Mouse (Mus musculus): ENCODE results near the gene 2410002F23Rik. TPM values are rescaled to one million over a fixed set of nuclear protein-coding genes. Genes with fewer than 3 reads are reported as not detected.
A peak's percentile ranks its signal among the peaks of the same experiment; 100 is the strongest.
"Not testable (repeated sequence)": the region's sequence is repeated elsewhere in the genome, so short reads cannot be mapped to it uniquely, and the experiment has no call there.

Gene 2410002F23Rik
- polyA plus RNA-seq (2014; fragmentation: Nextera tagmentation; extraction: Ambion mirVana), result 167 and 178 TPM in 2 replicates

DNA sequence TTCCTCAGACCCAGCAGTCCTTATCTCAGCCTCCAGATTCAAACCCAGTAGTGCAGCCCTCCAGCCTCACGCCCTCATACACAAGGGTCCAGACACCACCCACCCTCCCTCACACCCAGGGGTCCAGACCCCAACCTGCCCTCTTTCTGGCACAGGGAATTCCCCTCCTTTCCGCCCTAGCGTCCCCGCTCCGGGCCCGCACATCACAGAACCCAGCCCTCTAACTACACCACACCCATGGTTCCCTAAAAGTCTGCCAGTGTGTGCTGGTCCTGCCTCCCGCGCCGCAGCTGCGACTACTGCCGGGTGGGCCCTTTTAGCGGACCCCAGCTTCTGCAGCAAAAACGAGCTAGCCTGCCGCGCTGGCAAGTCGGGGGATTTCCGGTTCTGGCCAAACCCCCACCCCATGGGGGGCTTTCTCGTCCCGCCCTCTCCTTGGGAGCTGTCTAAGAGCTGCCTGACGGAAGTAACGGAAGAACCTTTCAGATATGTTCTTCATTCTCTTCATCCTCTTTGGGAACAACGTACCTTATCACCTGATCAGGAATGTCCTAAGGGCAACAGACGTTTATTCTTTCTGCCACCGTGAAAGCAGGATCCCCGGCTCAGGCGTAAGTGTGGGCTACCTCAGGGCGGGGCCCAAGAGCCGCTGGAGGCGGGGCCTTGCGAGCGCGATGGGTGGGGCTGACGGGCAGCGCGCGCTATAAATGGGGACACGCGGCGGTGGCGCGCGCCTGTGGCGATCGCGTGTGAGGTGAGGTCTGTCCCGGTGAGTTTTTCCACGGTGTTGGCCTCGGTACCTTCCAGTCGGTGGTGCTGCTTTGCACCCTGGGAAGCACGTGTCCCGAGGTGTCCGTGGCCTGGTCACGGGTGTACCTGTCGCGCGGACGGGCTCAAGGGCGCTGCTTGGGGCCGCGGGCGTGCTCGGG is at the start of gene 2410002F23Rik, which contains the start of gene 1700028J19Rik:
Gene 2410002F23Rik, plus strand, starts transcription at position 668 of the 929 bp plus-strand sequence.
Gene 1700028J19Rik, minus strand, starts transcription at position 641 of the 929 bp plus-strand sequence.
- under 1% methylated on average over 62 of the region's 62 CpGs for WGBS
- Histone ChIP-seq H3K4me1 (replicated peaks; ENCODE audit: control insufficient read depth, insufficient read depth, low read length) (peaks cover 4% of the 10 kb centered on the region; the same call in 1 of the 2 replicates), H3K4me2 (ENCODE audit: low read depth, low read length, severe bottlenecking) (peak within 1 kb of the TSS; percentile 68), H3K36me3 (ENCODE audit: control insufficient read depth, insufficient read depth, low read length) (peaks cover 3% of the 10 kb centered on the region; the same call in 1 of the 2 replicates), H3K4me3 (ENCODE audit: low read depth, low read length) (peak within 1 kb of the TSS; percentile 94), H3K9me3 (ENCODE audit: control insufficient read depth, low read length) (no peaks in the 10 kb centered on the region), H3K27me3 (ENCODE audit: control insufficient read depth, insufficient read depth, low read length) (no peaks in the 10 kb centered on the region), H3K9ac (ENCODE audit: low read length) (peak within 1 kb of the TSS; percentile 93), H3K27ac (ENCODE audit: low read depth, low read length) (peak within 1 kb of the TSS; percentile 80)
- peak; percentile 84 for ATAC-seq (replicated peaks; ENCODE audit: low FRiP score)
- peak; percentile 96 for DNase-seq (ENCODE audit: low spot score)

DNA sequence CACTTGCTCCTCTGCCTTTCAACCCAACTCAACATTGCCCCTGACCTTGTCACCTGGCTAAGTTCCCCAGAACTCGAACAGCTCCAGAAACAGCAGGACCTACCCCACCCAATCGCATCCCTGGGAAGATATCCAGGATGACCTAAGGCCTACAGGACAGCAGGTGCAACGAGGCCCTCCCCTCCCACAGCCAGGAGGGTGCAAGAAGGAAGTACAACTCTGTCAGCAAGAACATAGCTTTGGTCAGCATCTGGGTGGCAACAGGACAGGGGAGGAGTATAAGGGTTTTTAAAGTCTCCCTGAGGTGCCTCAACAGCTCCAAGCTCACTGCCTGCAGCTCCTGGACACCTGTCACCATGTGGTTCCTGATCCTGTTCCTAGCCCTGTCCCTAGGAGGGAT is 48.6 kb upstream of the 2410002F23Rik start, which contains the start of gene Klk1b3:
Gene Klk1b3, plus strand, starts transcription at position 301 of the 400 bp plus-strand sequence.
- WGBS, result 80% methylated on average over 3 of the region's 3 CpGs
- H3K36me3 ChIP-seq (ENCODE audit: control insufficient read depth, insufficient read depth, low read length), result no peaks in the 10 kb centered on the region
- no peak within 1 kb of the TSS for H3K4me3 ChIP-seq (ENCODE audit: low read depth, low read length)
- DNase-seq (ENCODE audit: low spot score) (no peak), ATAC-seq (replicated peaks; ENCODE audit: low FRiP score) (no peak)
- H3K4me2 ChIP-seq (ENCODE audit: low read depth, low read length, severe bottlenecking), result no peak within 1 kb of the TSS
- no peaks in the 10 kb centered on the region for H3K4me1 ChIP-seq (replicated peaks; ENCODE audit: control insufficient read depth, insufficient read depth, low read length)
- no peaks in the 10 kb centered on the region for H3K9me3 ChIP-seq (ENCODE audit: control insufficient read depth, low read length)
- H3K9ac ChIP-seq (ENCODE audit: low read length), result no peak within 1 kb of the TSS
- no peaks in the 10 kb centered on the region for H3K27me3 ChIP-seq (ENCODE audit: control insufficient read depth, insufficient read depth, low read length)
- no peak within 1 kb of the TSS for H3K27ac ChIP-seq (ENCODE audit: low read depth, low read length)

DNA sequence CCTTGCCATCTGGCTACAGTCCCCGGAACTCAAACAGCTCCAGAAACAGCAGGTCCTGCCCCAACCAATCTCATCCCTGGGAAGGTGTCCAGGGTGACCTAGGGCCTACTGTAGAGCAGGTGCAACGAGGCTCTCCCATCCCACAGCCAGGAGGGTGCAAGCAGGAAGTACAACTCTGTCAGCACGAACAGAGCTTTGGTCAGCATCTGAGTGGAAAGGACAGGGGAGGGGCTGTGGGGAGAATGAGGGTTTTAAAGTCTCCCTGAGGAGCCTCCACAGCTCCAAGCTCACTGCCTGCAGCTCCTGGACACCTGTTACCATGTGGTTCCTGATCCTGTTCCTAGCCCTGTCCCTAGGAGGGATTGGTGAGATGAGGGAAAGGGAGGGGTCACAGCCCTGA is 39.4 kb upstream of the 2410002F23Rik start, which contains the start of gene Klk1b4:
Gene Klk1b4, plus strand, starts transcription at position 301 of the 400 bp plus-strand sequence.
- not testable (repeated sequence) for ATAC-seq (replicated peaks; ENCODE audit: low FRiP score); H3K9me3 ChIP-seq (ENCODE audit: control insufficient read depth, low read length); H3K4me2 ChIP-seq (ENCODE audit: low read depth, low read length, severe bottlenecking); H3K36me3 ChIP-seq (ENCODE audit: control insufficient read depth, insufficient read depth, low read length); H3K9ac ChIP-seq (ENCODE audit: low read length); DNase-seq (ENCODE audit: low spot score); H3K4me3 ChIP-seq (ENCODE audit: low read depth, low read length); H3K27me3 ChIP-seq (ENCODE audit: control insufficient read depth, insufficient read depth, low read length); H3K27ac ChIP-seq (ENCODE audit: low read depth, low read length); H3K4me1 ChIP-seq (replicated peaks; ENCODE audit: control insufficient read depth, insufficient read depth, low read length)
- WGBS, result 58% methylated on average over 3 of the region's 3 CpGs

DNA sequence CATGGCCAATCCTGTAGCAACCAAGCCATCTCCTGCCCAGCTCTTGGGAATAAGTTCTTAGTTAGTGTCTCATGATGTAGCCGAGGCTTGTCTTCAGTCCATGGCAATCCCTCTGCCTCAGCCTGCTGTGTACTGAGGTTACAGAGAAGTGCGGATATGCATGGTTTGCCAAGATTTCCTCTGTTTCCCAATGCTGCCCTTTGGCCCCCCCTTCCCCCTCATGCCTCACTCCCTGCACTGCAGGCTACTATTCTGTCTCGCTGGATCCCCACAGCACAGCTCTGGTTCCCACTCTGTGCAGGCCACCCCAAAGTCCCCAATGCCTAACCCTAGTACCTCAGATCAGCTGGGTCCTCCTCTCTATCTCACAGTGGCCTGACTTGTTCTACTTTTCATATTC is 38.2 kb upstream of the 2410002F23Rik start:
- H3K4me2 ChIP-seq (ENCODE audit: low read depth, low read length, severe bottlenecking), result no peak overlapping the region
- no peak overlapping the region for H3K9ac ChIP-seq (ENCODE audit: low read length)
- no peaks in the 10 kb centered on the region for H3K36me3 ChIP-seq (ENCODE audit: control insufficient read depth, insufficient read depth, low read length)
- H3K27me3 ChIP-seq (ENCODE audit: control insufficient read depth, insufficient read depth, low read length), result no peaks in the 10 kb centered on the region
- H3K9me3 ChIP-seq (ENCODE audit: control insufficient read depth, low read length), result no peaks in the 10 kb centered on the region
- 94% methylated on average over 3 of the region's 3 CpGs for WGBS
- H3K4me3 ChIP-seq (ENCODE audit: low read depth, low read length), result no peak overlapping the region
- ATAC-seq (replicated peaks; ENCODE audit: low FRiP score), result no peak
- no peaks in the 10 kb centered on the region for H3K4me1 ChIP-seq (replicated peaks; ENCODE audit: control insufficient read depth, insufficient read depth, low read length)
- no peak for DNase-seq (ENCODE audit: low spot score)
- H3K27ac ChIP-seq (ENCODE audit: low read depth, low read length), result no peak overlapping the region

DNA sequence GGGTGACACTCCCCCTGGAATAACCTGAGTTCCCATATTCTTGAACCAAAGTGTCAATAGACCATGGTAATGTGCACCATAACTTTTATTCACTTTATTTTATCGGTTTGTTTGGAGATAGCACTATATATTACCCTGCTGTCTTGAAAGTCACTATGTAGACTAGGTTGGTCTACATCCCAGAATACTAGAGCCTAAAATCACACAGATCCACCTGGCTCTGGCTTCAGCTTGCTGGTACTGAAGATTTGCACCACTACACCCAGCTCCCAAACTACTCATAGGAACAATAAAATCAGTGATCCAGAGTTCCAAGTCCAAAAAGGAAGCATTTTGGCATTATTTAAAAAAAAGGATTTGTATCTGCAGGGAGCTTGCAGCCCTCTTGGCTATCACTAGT is 30.9 kb upstream of the 2410002F23Rik start, which contains the start of gene Klk1b5:
Gene Klk1b5, plus strand, starts transcription at position 301 of the 400 bp plus-strand sequence.
- no peak within 1 kb of the TSS for H3K4me3 ChIP-seq (ENCODE audit: low read depth, low read length)
- DNase-seq (ENCODE audit: low spot score), result no peak
- ATAC-seq (replicated peaks; ENCODE audit: low FRiP score), result no peak
- 76% methylated on average over 1 of the region's 1 CpGs for WGBS
- no peaks in the 10 kb centered on the region for H3K36me3 ChIP-seq (ENCODE audit: control insufficient read depth, insufficient read depth, low read length)
- H3K27me3 ChIP-seq (ENCODE audit: control insufficient read depth, insufficient read depth, low read length), result no peaks in the 10 kb centered on the region
- no peak within 1 kb of the TSS for H3K4me2 ChIP-seq (ENCODE audit: low read depth, low read length, severe bottlenecking)
- H3K9ac ChIP-seq (ENCODE audit: low read length), result no peak within 1 kb of the TSS
- H3K9me3 ChIP-seq (ENCODE audit: control insufficient read depth, low read length), result no peaks in the 10 kb centered on the region
- H3K27ac ChIP-seq (ENCODE audit: low read depth, low read length), result no peak within 1 kb of the TSS
- H3K4me1 ChIP-seq (replicated peaks; ENCODE audit: control insufficient read depth, insufficient read depth, low read length), result no peaks in the 10 kb centered on the region

DNA sequence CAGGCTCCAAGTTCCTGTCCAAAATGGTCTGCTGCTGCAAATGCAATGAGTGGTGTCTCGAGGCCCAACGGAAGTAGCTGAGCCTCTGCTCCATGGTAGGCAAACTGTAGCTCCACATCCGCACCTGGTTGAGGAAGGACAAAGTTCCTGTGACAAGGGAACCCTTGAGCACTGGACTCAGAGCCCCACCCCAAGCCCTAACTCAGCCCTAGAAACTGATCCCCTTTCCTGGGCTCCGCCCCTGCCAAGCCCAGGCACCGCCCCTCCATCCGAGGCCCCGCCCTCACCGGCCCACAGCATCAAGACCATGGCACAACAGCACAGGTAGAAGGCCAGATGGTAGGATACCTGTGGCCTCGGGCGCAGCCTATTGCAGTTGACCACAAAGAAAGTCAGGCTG is 24.9 kb upstream of the 2410002F23Rik start:
- H3K4me1 ChIP-seq (replicated peaks; ENCODE audit: control insufficient read depth, insufficient read depth, low read length); DNase-seq (ENCODE audit: low spot score); H3K27ac ChIP-seq (ENCODE audit: low read depth, low read length); H3K36me3 ChIP-seq (ENCODE audit: control insufficient read depth, insufficient read depth, low read length); H3K27me3 ChIP-seq (ENCODE audit: control insufficient read depth, insufficient read depth, low read length); H3K9me3 ChIP-seq (ENCODE audit: control insufficient read depth, low read length); H3K4me2 ChIP-seq (ENCODE audit: low read depth, low read length, severe bottlenecking); H3K9ac ChIP-seq (ENCODE audit: low read length); ATAC-seq (replicated peaks; ENCODE audit: low FRiP score); H3K4me3 ChIP-seq (ENCODE audit: low read depth, low read length): not testable (repeated sequence)
- 77% methylated on average over 8 of the region's 10 CpGs for WGBS

DNA sequence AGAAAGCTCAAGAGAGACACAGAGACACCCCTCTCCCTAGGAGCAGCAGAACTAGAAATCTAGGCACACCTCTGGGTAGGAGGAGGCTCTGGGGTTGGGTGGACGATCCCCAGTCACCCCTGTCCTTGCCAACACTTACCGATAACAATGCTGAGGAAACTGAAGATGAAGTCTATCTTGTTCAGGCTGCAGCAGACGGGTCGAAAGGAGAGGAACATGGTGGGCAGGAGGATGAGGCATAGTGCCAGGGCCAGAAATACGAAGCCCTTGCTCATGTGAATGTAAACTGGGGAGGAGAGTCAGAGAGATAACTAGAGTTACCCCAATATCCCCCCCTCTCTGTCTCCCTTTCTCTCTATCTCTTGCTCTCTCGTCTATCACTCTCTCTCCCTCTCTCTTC is 24.2 kb upstream of the 2410002F23Rik start:
- H3K27ac ChIP-seq (ENCODE audit: low read depth, low read length); H3K9ac ChIP-seq (ENCODE audit: low read length); H3K4me2 ChIP-seq (ENCODE audit: low read depth, low read length, severe bottlenecking); H3K36me3 ChIP-seq (ENCODE audit: control insufficient read depth, insufficient read depth, low read length); H3K4me3 ChIP-seq (ENCODE audit: low read depth, low read length); DNase-seq (ENCODE audit: low spot score); ATAC-seq (replicated peaks; ENCODE audit: low FRiP score); H3K9me3 ChIP-seq (ENCODE audit: control insufficient read depth, low read length); H3K27me3 ChIP-seq (ENCODE audit: control insufficient read depth, insufficient read depth, low read length); H3K4me1 ChIP-seq (replicated peaks; ENCODE audit: control insufficient read depth, insufficient read depth, low read length): not testable (repeated sequence)
- WGBS, result 82% methylated on average over 6 of the region's 6 CpGs

DNA sequence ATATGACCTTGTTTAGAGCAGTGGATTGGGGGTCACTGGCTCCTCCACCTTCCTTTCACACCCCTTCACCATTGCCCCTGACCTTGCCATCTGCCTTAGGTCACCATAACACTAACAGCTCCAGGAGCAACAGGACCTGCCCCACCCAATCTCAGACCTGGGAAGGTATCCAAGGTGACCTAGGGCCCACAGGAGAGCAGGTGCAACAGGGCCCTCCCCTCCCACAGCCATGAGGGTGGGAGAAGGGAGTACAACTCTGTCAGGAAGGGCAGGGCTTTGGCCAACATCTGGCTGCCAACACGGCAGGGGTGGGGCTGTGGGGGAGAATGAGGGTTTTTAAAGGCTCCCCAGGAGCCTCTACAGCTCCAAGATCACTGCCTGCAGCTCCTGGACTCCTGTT is 21.4 kb upstream of the 2410002F23Rik start, which contains the start of gene Klk1:
Gene Klk1, plus strand, starts transcription at position 285 of the 400 bp plus-strand sequence.
- no peaks in the 10 kb centered on the region for H3K27me3 ChIP-seq (ENCODE audit: control insufficient read depth, insufficient read depth, low read length)
- H3K4me1 ChIP-seq (replicated peaks; ENCODE audit: control insufficient read depth, insufficient read depth, low read length), result no peaks in the 10 kb centered on the region
- no peaks in the 10 kb centered on the region for H3K9me3 ChIP-seq (ENCODE audit: control insufficient read depth, low read length)
- H3K27ac ChIP-seq (ENCODE audit: low read depth, low read length), result no peak within 1 kb of the TSS
- H3K4me3 ChIP-seq (ENCODE audit: low read depth, low read length), result no peak within 1 kb of the TSS
- H3K4me2 ChIP-seq (ENCODE audit: low read depth, low read length, severe bottlenecking), result no peak within 1 kb of the TSS
- 44% methylated on average over 1 of the region's 1 CpGs for WGBS
- no peaks in the 10 kb centered on the region for H3K36me3 ChIP-seq (ENCODE audit: control insufficient read depth, insufficient read depth, low read length)
- no peak within 1 kb of the TSS for H3K9ac ChIP-seq (ENCODE audit: low read length)
- DNase-seq (ENCODE audit: low spot score) (no peak), ATAC-seq (replicated peaks; ENCODE audit: low FRiP score) (no peak)

Measured in forebrain, embryonic 11.5 days (tissue).